Mouse (Mus musculus): Measurements from ENCODE around the gene Olfr1250. TPM values are rescaled to one million over a fixed set of nuclear protein-coding genes. Genes with fewer than 3 reads are reported as not detected.

Olfr1250 gene
- not detected in 2 replicates for polyA plus RNA-seq (2012)

GRCm38 (mm10) chr2:89661367-89661766 is at the start of gene Olfr1250:
Olfr1250 (minus strand) TSS chr2:89661467.

GRCm38 (mm10) chr2:89671836-89672235 is 10.6 kb upstream of the Olfr1250 start, which contains the start of gene Olfr1251:
Olfr1251 (minus strand) TSS chr2:89671936.

GRCm38 (mm10) chr2:89634883-89635282 is 26.4 kb downstream of the Olfr1250 start, which contains the start of gene Olfr1249:
Olfr1249 (minus strand) TSS chr2:89634983.

DNA sequence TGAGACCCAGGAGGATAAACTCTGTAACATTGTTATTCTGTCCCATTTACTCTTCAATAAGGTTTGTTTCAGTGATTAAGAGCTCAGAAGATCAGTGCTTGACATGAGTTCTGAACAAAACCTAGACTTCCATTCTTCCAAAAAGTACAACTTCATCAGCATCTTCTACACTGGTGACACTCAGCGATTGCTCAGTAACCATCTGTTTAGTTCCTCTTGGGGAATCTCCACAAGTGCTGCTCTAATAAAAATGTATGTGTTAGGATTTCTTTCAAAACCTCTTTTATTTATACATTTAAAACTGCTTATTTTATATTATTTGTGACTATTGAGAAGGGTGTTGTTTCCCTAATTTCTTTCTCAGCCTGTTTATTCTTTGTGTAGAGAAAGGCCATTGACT is 43.1 kb downstream of the Olfr1250 start, which contains the start of gene Olfr1248:
Gene Olfr1248 (minus strand): TSS at position 101 of the 400 bp plus-strand sequence.

GRCm38 (mm10) chr2:89614030-89614429 is 47.2 kb downstream of the Olfr1250 start, which contains the start of gene Olfr1247:
Olfr1247 (minus strand) TSS chr2:89614130.

Other genes with a start within 250 kb of the Olfr1250 start
- gene Olfr1239, start 241.1 kb downstream of the Olfr1250 start, polyA plus RNA-seq (2012), result not detected in 2 replicates
- gene Olfr1240, start 218.5 kb downstream of the Olfr1250 start, polyA plus RNA-seq (2012), result not detected in 2 replicates
- not detected in 2 replicates for gene Olfr1241, start 174.3 kb downstream of the Olfr1250 start, polyA plus RNA-seq (2012)
- gene Olfr1242, start 163.1 kb downstream of the Olfr1250 start, polyA plus RNA-seq (2012), result not detected in 2 replicates
- gene Olfr1243, start 130.0 kb downstream of the Olfr1250 start, polyA plus RNA-seq (2012), result not detected in 2 replicates
- not detected in 2 replicates for gene Olfr1245, start 83.0 kb downstream of the Olfr1250 start, polyA plus RNA-seq (2012)
- not detected in 2 replicates for gene Olfr1246, start 68.3 kb downstream of the Olfr1250 start, polyA plus RNA-seq (2012)
- gene Olfr1247, start 47.3 kb downstream of the Olfr1250 start, polyA plus RNA-seq (2012), result not detected in 2 replicates
- gene Olfr1248, start 43.2 kb downstream of the Olfr1250 start, polyA plus RNA-seq (2012), result not detected in 2 replicates
- gene Olfr1249, start 26.5 kb downstream of the Olfr1250 start, polyA plus RNA-seq (2012), result not detected in 2 replicates
- gene Olfr1251, start 10.5 kb upstream of the Olfr1250 start, polyA plus RNA-seq (2012), result not detected in 2 replicates
- gene Olfr1252, start 63.5 kb upstream of the Olfr1250 start, polyA plus RNA-seq (2012), result not detected in 2 replicates
- not detected in 2 replicates for gene Olfr1253, start 95.6 kb upstream of the Olfr1250 start, polyA plus RNA-seq (2012)
- not detected in 2 replicates for gene Olfr1254, start 132.2 kb upstream of the Olfr1250 start, polyA plus RNA-seq (2012)
- not detected in 2 replicates for gene Olfr1255, start 150.6 kb upstream of the Olfr1250 start, polyA plus RNA-seq (2012)
- not detected in 2 replicates for gene Olfr1256, start 180.1 kb upstream of the Olfr1250 start, polyA plus RNA-seq (2012)
- gene Olfr48, start 186.7 kb upstream of the Olfr1250 start, polyA plus RNA-seq (2012), result not detected in 2 replicates
- gene Olfr1257, start 217.0 kb upstream of the Olfr1250 start, polyA plus RNA-seq (2012), result not detected in 2 replicates

Measured in megakaryocyte-erythroid progenitor cell, adult 5 weeks (primary cell).